Mouse (Mus musculus): ENCODE measurements around the gene Prnd.

Prnd gene

DNA sequence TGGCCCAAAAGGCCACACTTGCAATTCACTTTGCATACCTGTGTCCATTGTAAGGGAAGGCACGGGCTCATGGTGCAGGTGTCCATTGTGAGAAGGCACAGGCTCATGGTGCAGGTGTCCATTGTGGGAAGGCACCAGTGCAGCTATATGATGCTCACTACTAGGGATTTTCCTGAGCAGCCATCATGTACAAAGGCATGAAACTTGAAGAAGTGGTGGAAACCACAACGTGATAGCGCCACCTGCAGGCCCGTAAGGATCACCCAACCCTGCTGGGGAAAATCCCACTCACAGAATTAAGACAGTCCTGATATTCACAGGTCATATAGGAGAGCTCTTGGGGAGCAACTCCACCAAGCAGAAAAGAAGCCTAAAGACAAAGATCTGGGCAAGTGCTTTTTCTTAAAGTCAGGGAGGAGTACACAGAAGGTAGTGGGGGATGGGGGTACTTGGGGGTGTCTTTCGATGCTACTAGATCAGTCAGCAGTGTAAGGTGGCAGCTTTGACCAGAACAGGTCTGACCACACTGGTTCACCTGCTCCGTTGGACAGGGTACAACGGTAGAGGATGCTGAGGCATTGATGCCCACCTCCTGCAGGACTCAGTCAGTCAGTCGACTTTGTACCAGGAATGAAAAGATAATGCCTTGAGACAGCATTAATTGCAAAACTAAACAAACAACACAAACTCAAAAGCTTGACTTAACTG is 11.1 kb upstream of the Prnd start:
- peak; percentile 60 for DNase-seq (ENCODE audit: low read depth, low spot score)

DNA sequence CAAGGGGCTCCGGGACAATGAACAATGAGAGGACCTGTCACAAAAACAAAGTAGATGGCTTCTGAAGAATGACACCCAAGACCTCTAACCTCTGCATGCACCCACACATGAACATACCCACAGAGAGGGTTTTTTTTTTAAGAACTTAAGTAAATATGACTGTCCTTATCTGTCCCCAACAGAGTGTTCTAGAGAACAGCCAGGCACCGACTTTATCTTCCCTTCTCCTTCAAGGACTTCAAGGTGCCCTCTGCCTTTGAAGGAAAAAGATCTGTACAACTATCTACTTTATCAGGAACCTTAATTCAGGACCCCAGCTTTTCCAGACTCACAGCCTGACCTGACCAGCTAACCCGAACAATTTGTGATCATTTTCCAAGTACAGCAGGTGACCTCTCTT is 10.2 kb upstream of the Prnd start:
- DNase-seq (ENCODE audit: low read depth, low spot score): no peak

DNA sequence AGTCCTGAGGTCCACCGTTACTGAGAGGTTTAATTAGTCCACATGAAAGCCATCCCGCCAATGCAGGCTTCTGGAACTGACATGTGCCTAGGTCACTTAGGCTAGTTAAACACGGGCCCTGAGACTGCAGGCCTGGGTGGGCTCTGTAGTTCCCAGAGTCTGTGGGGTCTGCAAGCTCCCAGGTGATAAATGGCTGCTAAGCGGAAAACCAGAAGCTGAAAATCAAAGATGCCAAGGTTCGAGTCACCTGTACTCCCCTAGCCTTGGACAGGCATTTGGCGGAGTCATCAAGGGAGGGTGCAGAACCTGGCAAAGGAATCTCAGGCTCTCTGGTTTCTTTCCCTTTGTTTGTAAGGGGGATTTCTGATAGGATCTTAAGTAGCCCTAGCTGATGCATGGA is 9.2 kb upstream of the Prnd start:
- no peak for DNase-seq (ENCODE audit: low read depth, low spot score)

DNA sequence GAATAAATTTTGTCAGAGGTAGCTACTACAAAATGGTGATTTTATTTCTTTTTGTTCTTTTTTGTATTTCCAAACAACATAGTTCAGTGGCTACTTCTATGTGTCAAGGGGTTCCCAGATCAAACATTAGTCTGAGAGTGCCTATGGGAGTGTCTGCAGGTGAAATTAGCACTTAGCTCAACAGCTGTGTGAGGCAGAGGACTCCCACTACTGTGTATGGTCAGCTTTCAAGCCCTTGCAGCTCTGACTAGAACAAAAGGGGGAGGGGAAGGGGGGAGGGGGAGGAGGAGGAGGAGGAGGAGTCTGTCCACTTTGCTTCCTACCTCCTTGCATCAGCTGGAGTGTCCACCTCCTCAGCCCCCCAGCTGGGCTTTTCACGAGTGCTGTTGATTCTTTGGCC is 6.3 kb upstream of the Prnd start:
- DNase-seq (ENCODE audit: low read depth, low spot score): no peak

DNA sequence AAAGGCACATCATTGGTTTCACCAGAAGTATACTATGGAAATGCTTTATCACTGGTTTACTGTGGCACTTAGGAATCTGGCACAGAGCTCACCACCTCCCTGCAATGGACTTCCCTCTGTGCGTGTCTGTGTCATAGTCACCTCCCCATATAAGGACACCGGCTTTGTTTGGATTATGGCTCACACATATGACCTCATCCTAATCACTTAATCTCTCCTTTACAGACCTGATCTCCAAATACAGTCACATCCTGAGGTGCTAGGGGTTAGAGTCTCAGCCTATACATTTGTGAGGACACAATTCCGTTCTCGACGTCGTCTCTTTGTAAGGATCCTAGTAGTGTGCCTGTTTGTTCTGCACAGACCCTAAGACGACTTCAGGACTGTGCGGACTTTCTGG is 5.4 kb upstream of the Prnd start:
- no peak for DNase-seq (ENCODE audit: low read depth, low spot score)

DNA sequence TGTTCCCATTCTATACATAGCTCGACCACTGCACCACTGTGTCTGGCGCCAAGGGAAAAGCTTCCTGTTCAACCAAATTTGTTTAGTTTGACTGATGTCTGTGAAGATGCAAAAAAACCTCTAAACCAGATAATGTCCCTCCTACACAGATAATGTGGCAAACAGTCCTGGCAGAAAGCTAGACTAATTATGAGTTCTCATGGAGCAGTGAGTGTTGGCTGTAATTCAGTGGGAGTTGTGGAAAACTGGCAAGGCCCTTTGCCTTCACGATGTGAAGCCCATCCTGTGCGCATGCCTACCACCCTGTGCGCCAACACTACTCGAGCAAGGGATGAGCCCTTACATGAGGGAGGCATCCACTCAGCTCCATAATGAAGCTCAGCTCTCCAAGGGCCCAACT is 4.9 kb upstream of the Prnd start:
- DNase-seq (ENCODE audit: low read depth, low spot score): no peak

DNA sequence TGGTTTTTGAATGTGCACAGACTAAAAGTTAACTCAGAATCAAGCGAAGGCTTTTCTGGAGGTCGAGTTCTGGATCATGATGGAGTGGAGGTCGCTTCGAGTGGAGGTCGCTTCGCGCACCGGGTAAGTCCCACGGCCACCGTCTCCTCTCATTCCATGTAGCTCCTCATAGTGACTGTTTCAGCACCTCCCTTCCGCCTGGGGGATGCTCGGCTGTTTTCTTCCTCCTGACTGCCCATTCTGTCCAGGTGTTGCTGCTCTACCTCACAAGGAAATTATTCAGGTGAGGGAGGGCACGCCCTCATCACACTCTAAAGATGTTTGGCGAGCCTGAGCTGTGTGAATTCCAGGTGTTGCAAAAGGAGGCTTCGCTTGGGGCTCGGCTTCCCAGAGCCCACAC is 4.3 kb upstream of the Prnd start:
- no peak for DNase-seq (ENCODE audit: low read depth, low spot score)

DNA sequence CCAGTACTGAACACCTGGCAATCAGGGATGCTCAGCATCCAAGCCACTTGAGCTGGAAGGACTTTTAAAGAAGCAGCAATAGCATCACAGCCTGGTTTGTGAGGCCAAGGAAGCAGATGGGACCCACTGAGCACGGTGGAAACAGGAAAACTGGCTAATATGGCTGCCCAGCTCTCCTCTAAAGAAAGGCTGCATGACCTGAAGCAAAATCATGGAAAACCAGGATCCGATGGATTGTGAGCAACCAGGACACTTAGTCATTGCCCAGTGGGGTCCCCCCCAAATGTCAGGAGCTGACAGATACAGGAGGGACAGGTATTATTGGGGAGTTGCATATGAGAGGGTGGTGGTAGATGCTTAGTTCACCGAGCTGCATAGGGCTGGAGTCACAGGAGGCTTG is 2.5 kb upstream of the Prnd start:
- no peak for DNase-seq (ENCODE audit: low read depth, low spot score)

DNA sequence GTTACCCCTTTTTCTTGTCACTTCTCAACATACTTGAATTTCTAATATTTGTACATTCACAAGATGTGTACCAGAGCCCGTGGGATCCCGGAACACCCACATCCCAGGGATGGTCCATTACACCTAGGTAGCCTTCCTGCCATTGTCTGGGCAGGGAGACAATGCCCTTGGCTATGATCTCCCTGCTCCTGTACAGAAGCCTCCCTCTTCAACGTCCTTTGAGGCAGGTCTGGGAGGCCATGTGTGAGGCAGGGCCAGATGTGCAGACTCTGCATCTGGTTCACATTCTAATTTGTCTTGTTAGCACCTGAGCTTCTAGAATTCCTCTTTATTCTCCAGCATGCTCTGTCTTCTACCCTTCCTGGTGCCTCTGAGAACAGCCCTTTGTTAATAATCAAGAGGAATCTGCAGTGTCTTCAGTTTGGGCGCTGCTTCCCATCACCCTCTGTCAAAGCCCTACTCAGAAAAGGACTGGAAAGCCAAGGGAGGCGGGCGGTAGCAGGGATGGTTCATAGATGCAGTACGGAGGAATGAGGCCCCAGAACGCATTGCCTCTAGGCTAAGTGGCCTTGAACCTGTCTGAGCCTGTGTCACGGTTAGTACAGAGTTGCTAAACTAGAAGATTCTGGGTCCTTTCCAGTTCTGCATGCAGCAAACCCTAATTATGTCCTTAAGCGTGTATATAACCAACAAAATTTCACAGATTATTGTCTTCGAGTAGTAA is 1.6 kb upstream of the Prnd start:
- DNase-seq (ENCODE audit: low read depth, low spot score): no peak

DNA sequence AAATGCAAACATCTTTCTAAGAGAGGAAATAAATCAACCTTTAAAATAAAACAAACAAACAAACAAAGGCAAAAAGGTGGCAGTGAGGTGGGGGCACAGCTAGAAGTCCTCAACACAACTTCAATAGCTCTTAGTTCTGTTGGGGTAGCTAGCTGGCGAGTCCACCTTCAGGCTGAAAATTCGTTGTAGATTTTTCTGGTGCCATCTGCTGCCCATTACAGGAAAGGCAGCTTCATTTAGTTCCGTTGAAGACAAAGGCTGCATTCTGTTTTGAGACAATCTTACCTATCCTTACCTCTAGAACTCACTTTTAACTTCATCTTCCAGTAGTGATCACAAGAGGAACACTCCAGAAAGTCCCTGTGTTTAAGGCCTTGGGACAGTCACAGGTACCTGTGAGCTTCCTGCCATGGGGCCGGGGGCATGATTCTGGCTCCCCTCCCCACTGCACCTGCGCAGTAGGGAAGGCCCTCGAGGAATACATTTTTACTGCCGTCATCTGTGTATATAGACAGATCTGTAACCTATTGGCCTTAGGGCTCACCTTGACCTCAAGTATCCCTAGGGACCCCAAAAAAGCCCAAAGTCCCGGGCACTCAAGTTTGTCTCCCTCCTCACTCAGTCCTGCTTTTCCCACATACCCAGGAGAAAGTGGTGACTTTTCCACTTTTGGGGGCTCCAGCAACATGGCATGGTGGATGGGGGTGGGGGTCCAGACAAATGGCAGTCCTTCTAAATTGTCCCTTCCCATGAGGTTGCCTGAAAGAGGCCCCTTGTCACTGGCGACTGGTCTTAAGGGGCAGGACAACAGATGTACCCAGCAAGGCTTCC is 679 bp upstream of the Prnd start:
- DNase-seq (ENCODE audit: low read depth, low spot score): peak; percentile 48

DNA sequence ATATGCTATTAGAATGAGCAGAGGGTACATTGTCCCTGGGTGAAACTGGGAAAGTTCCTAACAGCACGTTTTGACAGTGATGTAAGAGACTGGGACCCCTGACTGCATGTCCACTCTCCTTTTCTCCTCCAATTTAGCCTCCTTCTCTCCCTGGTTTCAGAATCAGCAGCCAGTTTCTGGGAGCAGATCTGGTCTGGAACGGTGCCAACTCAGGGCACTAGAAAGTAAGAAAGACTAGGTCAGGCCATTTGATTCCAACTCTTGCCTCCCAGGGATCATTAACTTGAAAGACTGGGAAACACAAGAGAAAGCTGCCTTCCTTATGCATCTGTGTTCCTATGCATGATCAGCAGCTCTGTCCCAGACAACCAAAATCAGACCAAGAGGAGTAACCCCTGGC is 1.8 kb downstream of the Prnd start:
- no peak for DNase-seq (ENCODE audit: low read depth, low spot score)

DNA sequence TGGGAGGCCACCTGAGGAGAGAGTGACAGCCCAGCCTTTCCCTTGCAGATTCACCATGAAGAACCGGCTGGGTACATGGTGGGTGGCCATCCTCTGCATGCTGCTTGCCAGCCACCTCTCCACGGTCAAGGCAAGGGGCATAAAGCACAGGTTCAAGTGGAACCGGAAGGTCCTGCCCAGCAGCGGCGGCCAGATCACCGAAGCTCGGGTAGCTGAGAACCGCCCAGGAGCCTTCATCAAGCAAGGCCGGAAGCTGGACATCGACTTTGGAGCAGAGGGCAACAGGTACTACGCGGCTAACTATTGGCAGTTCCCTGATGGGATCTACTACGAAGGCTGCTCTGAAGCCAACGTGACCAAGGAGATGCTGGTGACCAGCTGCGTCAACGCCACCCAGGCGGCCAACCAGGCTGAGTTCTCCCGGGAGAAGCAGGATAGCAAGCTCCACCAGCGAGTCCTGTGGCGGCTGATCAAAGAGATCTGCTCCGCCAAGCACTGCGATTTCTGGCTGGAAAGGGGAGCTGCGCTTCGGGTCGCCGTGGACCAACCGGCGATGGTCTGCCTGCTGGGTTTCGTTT is 2.4 kb downstream of the Prnd start:
- DNase-seq (ENCODE audit: low read depth, low spot score): no peak

DNA sequence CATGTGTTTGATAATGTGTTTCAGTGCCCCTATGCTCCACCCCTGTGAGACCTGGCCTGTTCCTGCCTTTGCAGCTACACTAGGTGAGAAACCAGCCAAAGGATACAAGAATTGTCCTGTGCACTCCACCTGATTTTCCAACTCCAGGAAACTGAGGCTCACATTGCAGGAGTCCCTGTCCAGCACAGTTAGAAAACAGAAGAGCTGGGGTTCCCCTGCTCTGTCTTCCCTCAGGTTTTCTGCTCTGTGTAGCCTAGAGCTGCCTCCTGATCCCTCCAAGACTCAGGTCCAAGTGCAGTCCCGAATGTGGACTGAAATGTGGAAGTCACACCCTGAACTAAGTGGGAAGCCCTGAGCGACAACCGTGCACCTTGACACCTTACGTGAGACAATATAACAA is 3.0 kb downstream of the Prnd start:
- no peak for DNase-seq (ENCODE audit: low read depth, low spot score)

DNA sequence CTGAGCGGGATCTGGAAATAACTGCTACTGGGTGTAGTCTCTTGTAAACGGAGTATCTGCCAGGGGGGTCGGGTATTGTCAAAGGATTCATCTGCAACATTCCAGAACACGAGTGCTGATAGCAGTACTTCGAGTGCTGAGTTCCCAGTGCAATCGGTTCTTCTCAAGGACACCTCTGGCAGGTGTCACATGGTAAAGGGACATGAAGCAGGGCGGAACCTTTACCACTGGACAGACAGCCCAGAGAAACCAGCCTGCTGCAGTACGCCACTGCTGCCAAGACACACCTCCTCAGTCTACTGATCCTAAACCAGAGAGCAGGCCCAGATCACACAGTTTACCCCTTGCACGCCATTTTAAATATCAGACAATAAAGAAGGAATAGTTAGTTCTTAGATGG is 4.2 kb downstream of the Prnd start:
- DNase-seq (ENCODE audit: low read depth, low spot score): no peak

DNA sequence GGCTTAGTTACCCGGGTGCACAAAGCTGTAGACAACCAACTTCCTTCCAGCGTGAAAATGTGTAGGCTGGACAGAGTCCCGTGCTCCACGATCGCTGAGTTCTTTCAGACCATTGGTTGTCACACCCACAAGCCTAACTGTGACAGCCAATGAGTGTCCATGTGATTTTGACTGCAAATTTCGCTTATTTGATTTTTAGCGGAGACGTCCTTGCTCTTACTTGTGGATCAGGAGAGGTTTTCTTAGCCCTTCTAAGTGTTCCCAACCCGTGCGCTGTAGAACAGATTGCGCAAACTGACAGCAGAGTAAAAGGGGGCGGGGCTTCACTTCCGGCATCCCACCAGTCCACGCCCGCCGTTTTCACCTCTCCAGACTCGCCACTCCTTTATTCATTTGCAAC is 4.6 kb downstream of the Prnd start:
- DNase-seq (ENCODE audit: low read depth, low spot score): peak; percentile 35

DNA sequence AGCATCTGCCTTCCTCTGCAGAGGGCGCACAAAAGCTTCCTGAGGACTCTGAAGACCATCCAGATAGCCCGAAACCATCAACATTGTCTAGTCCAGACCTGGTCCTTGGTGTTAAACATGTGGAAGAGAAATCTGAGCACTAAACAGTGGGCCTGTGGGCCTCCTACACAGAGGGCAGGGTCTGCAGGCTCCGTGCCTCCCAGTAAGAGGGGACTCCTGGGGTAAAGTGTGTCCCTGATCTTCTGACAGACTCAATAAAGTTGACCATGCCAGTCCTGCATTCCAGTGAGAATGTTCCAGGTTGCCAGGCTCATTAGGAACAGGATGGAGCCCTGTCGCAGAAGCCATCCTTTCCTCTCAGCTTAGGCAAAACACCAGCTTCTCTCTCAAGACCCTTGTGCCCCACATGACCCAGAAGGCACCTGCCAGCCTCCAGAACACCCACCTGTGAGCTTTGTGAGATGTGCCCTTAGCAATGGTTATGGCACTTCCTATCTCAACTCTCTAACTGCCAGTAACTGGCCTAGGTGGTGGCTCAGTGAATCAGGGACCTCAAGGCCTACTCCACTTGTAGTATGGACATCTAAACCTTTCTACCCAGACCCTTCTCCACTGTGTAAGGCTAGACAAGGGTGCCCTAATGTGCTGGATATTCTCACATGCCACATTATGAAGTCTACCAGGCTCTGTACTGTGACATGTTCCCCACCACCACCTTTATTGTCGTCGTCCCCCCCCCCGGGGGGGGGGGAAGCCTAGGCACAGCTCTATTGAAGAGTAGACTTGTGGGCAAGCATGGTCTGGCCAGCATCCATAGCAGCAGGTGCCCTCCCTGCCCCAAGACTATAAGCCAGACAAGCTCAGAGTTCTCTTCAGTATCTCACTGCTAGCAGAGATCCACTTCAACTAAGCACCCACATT is 5.9 kb downstream of the Prnd start:
- DNase-seq (ENCODE audit: low read depth, low spot score): no peak

DNA sequence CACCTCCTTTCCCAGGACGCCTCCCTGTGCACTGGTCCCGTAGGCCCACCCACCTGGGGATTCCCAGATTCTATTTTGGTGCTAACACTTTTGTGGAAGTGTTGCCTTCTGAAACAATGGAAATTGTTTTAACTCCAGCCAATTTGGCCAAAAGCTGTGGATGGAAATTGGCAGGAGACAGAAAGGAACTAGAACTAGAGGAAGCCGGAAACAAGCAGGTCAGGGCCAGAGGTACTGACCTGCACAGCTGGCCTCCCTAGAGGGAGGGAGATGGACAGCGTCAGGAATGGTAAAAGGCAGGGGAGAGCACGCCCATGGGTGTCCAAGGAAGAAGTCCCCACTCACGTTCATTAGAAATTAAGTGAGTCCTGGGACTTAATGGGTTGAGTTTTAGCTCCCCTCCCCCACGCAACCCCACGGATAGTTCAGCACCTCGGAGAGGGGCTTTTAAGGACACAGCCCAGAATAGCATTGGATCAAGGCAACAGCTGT is 7.1 kb downstream of the Prnd start:
- no peak for DNase-seq (ENCODE audit: low read depth, low spot score)

DNA sequence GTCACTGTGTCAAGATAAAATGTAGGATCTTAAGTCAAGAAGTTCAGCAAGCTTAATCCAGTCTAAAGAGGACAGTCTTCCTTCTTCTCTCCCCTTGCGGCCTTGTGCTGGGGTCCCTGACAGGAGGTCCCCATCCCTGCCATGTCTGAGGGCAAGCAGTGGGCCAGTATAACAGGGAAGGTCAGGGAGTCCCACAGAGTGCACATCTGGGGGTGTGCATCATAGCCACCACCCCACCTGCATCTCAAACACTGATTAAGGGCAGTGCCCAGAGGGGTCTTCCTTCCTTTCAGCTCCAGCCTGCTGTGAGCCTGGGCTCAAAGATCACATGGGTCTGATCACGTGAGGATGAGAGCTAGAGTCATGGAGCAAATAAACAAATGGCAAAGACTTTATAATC is 11.0 kb downstream of the Prnd start:
- no peak for DNase-seq (ENCODE audit: low read depth, low spot score)

DNA sequence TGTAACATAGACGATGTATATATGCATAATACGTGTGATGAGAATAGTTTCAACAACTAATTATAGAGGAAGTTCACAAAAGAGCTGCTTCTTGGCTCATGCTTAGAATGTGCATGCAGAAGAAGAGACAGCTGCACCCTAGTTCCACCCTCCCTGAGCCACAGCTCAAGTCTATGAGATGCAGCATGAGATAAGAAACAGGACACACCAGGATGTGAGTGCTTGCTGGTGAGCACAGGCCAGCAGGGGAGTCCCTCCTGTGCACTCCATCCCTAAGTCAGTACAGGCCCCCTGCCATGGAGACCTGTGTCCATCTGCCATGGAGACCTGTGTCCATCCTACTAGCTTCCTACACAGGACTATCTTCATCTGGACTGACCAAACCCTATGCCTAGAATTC is 19.9 kb downstream of the Prnd start:
- DNase-seq (ENCODE audit: low read depth, low spot score): no peak

DNA sequence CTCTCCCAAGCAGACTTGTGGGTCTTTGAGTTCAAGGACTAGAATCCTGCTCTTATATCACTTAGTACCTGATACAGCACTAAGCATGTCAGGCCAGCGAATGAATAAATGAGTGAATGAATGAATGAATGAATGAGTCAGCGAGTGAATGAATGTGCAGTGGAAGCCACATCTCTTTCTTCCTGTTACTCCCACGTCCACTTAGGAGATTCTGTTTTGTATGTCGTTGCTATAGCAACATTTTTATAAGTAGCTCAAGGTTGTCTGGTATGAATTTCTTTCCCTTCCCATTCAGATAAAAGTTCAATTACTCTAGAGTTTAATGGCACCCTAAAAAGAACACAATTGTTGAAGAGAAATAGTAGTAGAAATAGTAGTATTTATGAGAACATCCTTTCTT is 20.4 kb downstream of the Prnd start:
- DNase-seq (ENCODE audit: low read depth, low spot score): no peak

DNA sequence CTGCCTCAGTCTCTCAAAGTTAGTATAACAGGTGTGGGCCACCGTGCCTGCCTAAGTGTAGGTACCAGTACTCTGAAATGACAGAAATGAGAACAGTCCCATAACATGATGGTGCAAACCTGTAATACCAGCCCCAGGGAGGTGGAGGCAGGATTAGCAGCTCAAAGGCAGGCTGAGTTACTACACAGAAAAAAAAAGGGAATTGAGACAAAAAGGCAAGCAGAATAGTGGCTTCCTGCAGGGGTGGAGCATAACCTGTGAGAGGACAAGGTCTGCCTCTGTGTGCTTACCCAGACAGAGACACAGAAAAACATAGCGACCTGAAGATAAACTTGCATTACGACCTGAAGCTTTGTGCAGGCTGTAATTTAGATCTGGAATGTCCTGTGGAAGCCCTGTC is 26.0 kb downstream of the Prnd start:
- DNase-seq (ENCODE audit: low read depth, low spot score): no peak
